Mouse (Mus musculus): Measurements from ENCODE around the gene H2afy2.

- TF ChIP-seq CTCF (IDR thresholded peaks at IDR 0.05) (no peak), EP300 (IDR thresholded peaks at IDR 0.05) (no peak)
Observed at GRCm38 (mm10) chr10:61736671-61737078, 47.3 kb downstream of the H2afy2 start.

Data from lung, postnatal 0 days (tissue).